Mouse (Mus musculus) ES-E14 (cell line): ENCODE results near the gene Rfx7.

Source experiments
- CHD2 ChIP-seq: IDR thresholded peaks from 2 replicates; pipeline ENCODE4 v1.6.1; 2014; ENCODE audit warnings: mild to moderate bottlenecking, low read depth, low read length, inconsistent platforms
- HCFC1 ChIP-seq: IDR thresholded peaks from 2 replicates; pipeline ENCODE4 v1.6.1; 2012; ENCODE audit warnings: low read length, inconsistent platforms, borderline replicate concordance; ENCODE audit not compliant: insufficient read depth
- ZC3H11A ChIP-seq: IDR thresholded peaks from 2 replicates; pipeline ENCODE4 v1.6.1; 2012; ENCODE audit warnings: low read depth, mild to moderate bottlenecking, inconsistent platforms, low read length, borderline replicate concordance
- ZNF384 ChIP-seq: IDR thresholded peaks from 2 replicates; pipeline ENCODE4 v1.6.1; 2012; ENCODE audit warnings: low read depth, low read length, inconsistent platforms

- TF ChIP-seq HCFC1 = no peak
- TF ChIP-seq ZC3H11A = no peak
- TF ChIP-seq CHD2 = no peak
- no peak for TF ChIP-seq ZNF384
Measured at GRCm38 (mm10) chr9:72493984-72494685, 37.9 kb upstream of the Rfx7 start.
